Comparison of ENCODE assay signal across 13 mouse cellular contexts in the genomic region with DNA sequence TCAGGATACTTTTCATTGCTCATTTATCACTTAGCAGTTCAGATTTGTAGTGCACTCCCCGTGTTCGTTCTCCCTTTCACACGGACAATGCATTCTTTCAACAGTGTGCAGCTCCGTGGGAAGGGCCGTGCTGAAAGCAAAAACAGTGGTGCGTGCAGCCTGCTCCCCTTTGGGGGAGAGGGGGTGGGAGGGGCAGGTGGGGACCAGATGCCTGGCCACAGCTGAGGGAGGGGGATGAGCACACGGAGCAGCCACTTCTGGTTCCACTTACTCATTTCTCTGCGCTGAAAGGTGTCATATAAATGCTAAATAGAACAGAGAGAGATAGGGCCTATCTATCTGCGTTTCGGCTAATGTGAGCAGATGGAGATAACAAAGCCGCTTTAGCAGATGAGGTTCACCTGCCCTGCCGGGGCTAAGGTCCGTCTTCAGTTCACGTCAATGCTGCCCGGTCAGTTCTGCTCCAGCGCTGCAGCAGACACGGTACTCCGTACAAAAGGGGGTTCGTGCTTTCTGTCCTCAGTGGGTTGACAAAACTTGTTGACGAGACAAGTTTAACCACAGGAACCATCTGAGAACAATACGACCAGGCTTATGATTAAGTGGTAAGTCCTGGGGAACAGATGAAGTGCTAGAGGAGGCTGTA.
A peak's percentile ranks its signal among the peaks of the same experiment; 100 is the strongest.
DNase-seq lines count a peak whose midpoint lies in the region; ATAC-seq and TF ChIP-seq lines count a peak whose summit lies in the region.
"Had no signal": no experiment of that assay in that cellular context is flagged by ENCODE, and none has a peak within 500 bp of the region (broad histone marks: within the 10 kb centered on the region; RNA-seq: fewer than 3 reads in every experiment).

No protein-coding gene starts in this region.

- no peak overlapping the region for H3K27ac ChIP-seq in heart, embryonic 16.5 days (ENCODE audit: low read length)
- H3K27ac ChIP-seq in midbrain, embryonic 15.5 days, result no peak overlapping the region
- H3K27ac ChIP-seq in gastrocnemius, adult 2 months, result no peak overlapping the region

- peaks cover 3% of the 10 kb centered on the region for H3K4me1 ChIP-seq in heart, embryonic 16.5 days (ENCODE audit: control insufficient read depth, insufficient read depth, low read length)
- peaks cover 7% of the 10 kb centered on the region; the same call in 1 of the 2 replicates for H3K4me1 ChIP-seq in midbrain, embryonic 15.5 days

- DNase-seq in heart, postnatal 10 days, result no peak
- peak; percentile 42 for DNase-seq in embryo, embryonic 11.5 days (ENCODE audit: low read depth, low spot score)
- peak; percentile 75 for DNase-seq in forelimb bud, embryonic 11.5 days (ENCODE audit: low read depth, low spot score)
- no peak for DNase-seq in MN1 (ENCODE audit: low spot score)
- no peak for DNase-seq in gastrocnemius, adult 2 months
- DNase-seq: cerebellum, adult 8-10 months; kidney, postnatal 10 days; right cerebral cortex, postnatal 14 days; thymus, adult 18-20 months had no signal

- no peaks in the 10 kb centered on the region for H3K27me3 ChIP-seq in heart, embryonic 16.5 days (ENCODE audit: control insufficient read depth, insufficient read depth, low read length)
- no peaks in the 10 kb centered on the region for H3K27me3 ChIP-seq in midbrain, embryonic 15.5 days (replicated peaks)

- peak overlapping the region; percentile 27 for H3K4me2 ChIP-seq in heart, embryonic 16.5 days (ENCODE audit: low read depth, low read length)
- H3K4me2 ChIP-seq in midbrain, embryonic 15.5 days, result 0 out of 2 replicates have a peak overlapping the region, but pooled peaks have one; percentile 4

- no peaks in the 10 kb centered on the region for H3K36me3 ChIP-seq in heart, embryonic 16.5 days (ENCODE audit: control insufficient read depth, insufficient read depth)
- H3K36me3 ChIP-seq in midbrain, embryonic 15.5 days (replicated peaks), result no peaks in the 10 kb centered on the region

- WGBS in heart, embryonic 16.5 days, result 29% methylated on average over 21 of the region's 21 CpGs
- 49% methylated on average over 21 of the region's 21 CpGs for WGBS in midbrain, embryonic 15.5 days

- no peak for ATAC-seq in heart, embryonic 16.5 days (replicated peaks; ENCODE audit: extremely low read depth, insufficient read depth, low FRiP score)
- ATAC-seq in midbrain, embryonic 15.5 days (replicated peaks), result no peak
- no peak for ATAC-seq in granulocyte monocyte progenitor cell, adult 5-6 weeks (replicated peaks; ENCODE audit: poor library complexity, severe bottlenecking)

- H3K4me3 ChIP-seq in heart, embryonic 16.5 days (ENCODE audit: low read length), result no peak overlapping the region; the same call in 1 of the 2 replicates
- no peak overlapping the region for H3K4me3 ChIP-seq in midbrain, embryonic 15.5 days
- H3K4me3 ChIP-seq in gastrocnemius, adult 2 months, result no peak overlapping the region
- H3K4me3 ChIP-seq: megakaryocyte, embryonic 14.5 days had no signal

- TF ChIP-seq CTCF in gastrocnemius, adult 2 months (IDR thresholded peaks at IDR 0.05), result no peak

- H3K9me3 ChIP-seq in heart, embryonic 16.5 days (replicated peaks; ENCODE audit: control insufficient read depth, low read length), result no peaks in the 10 kb centered on the region
- no peaks in the 10 kb centered on the region for H3K9me3 ChIP-seq in midbrain, embryonic 15.5 days

- intact Hi-C loops in heart, postnatal 10 days (cut with DNase I), result no loop called here
- intact Hi-C loops in gastrocnemius, adult 2 months (cut with DNase I), result no loop called here

- no peak overlapping the region for H3K9ac ChIP-seq in heart, embryonic 16.5 days (ENCODE audit: low read length)
- no peak overlapping the region for H3K9ac ChIP-seq in midbrain, embryonic 15.5 days

Comparison
In these comparisons a context has a peak if more than half of its experiments do, and no peak if none do; other contexts are left out.
1. DNase-seq: peak in embryo, embryonic 11.5 days (single experiment) and forelimb bud, embryonic 11.5 days (single experiment); none in heart, postnatal 10 days (0 of 2), MN1 (single experiment) and gastrocnemius, adult 2 months (single experiment).